Mouse (Mus musculus) layer of hippocampus, adult 11-12 months (tissue): ENCODE results near the gene Hist1h2bj.

Source experiments
- DNase-seq: peaks from one replicate; pipeline ENCODE4 v3.0.0; 2022; ENCODE audit warnings: low spot score

The Hist1h2bj gene

GRCm38 (mm10) chr13:22015479-22016450, 27.2 kb upstream of the Hist1h2bj start:
- DNase-seq: peak; percentile 71

- no peak for DNase-seq
These were observed 22.8 kb upstream of the Hist1h2bj start for GRCm38 (mm10) chr13:22019934-22020835.

- no peak for DNase-seq
These were observed 22.1 kb upstream of the Hist1h2bj start for GRCm38 (mm10) chr13:22020901-22021339.

- DNase-seq: no peak
These were observed 21.4 kb upstream of the Hist1h2bj start for GRCm38 (mm10) chr13:22021581-22021980.

GRCm38 (mm10) chr13:22022241-22022640, 20.8 kb upstream of the Hist1h2bj start:
- peak; percentile 46 for DNase-seq

- peak; percentile 81 for DNase-seq
These were observed 16.7 kb upstream of the Hist1h2bj start for GRCm38 (mm10) chr13:22026058-22027031.

GRCm38 (mm10) chr13:22028673-22029460, 14.1 kb upstream of the Hist1h2bj start:
- DNase-seq: peak; percentile 95

GRCm38 (mm10) chr13:22029928-22030327, 13.1 kb upstream of the Hist1h2bj start:
- DNase-seq: no peak

GRCm38 (mm10) chr13:22030493-22030892, 12.5 kb upstream of the Hist1h2bj start:
- DNase-seq: no peak

GRCm38 (mm10) chr13:22033741-22034442, 9.1 kb upstream of the Hist1h2bj start:
- no peak for DNase-seq

GRCm38 (mm10) chr13:22034443-22035266, 8.4 kb upstream of the Hist1h2bj start:
- DNase-seq: no peak

GRCm38 (mm10) chr13:22035267-22036148, 7.5 kb upstream of the Hist1h2bj start, which contains the start of the genes Hist1h2ah and Hist1h2bk:
Gene Hist1h2ah (minus strand): TSS chr13:22035568.
Gene Hist1h2bk (plus strand): TSS chr13:22035870.
- peak; percentile 88 for DNase-seq

GRCm38 (mm10) chr13:22036149-22036956, 6.7 kb upstream of the Hist1h2bj start:
- no peak for DNase-seq

- no peak for DNase-seq
These were observed 6.0 kb upstream of the Hist1h2bj start for GRCm38 (mm10) chr13:22036986-22037385.

- DNase-seq: no peak
These were observed 5.6 kb upstream of the Hist1h2bj start for GRCm38 (mm10) chr13:22037415-22037814.

- no peak for DNase-seq
These were observed 3.6 kb upstream of the Hist1h2bj start for GRCm38 (mm10) chr13:22039364-22039763.

GRCm38 (mm10) chr13:22039951-22040463, 3.0 kb upstream of the Hist1h2bj start:
- no peak for DNase-seq
